Mouse (Mus musculus): ENCODE results near the gene Dpp6.
A peak's percentile ranks its signal among the peaks of the same experiment; 100 is the strongest.

The Dpp6 gene

DNA sequence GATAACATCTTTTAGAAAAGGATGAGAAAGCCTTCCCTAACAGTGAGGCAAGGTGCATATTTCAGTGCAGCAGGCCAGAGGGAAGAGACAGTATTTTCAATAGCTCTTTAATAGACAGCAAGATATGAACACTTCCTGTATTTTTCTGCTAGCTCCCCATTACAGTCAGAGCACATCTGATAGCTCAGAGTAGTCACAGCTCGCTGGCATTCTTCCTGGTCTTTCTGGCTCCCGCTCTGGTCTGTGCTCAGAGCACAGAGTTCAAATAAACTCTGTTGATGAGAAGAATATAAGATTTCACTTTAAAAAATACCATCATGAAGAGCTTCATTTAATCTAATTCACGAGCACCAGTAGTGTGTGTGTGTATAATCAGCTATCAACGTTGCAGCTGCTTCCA is 249.8 kb downstream of the Dpp6 start:
- peak; percentile 59 for DNase-seq

DNA sequence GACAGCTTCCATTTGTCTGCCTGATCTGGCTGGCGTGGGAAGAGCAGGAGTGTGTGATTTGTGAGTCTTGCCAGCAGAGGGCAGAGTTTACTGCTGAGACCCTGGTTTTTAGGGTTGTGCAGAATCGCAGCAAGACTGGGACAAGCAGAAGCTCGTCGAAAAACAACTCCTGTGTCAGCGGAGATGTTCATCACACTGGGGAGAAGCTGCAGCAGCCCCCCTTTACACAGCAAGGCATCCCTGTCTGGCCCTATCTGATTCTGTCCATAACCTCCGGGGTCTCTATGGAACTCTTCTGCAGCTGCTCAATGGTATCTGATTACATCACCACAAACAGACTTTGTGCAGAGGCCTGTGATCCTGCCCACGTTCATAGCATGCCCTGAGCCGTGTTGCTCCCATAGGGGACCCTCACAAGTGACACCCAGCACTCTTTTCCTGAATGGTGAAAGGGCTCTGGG is 258.2 kb downstream of the Dpp6 start:
- DNase-seq, result peak; percentile 81

DNA sequence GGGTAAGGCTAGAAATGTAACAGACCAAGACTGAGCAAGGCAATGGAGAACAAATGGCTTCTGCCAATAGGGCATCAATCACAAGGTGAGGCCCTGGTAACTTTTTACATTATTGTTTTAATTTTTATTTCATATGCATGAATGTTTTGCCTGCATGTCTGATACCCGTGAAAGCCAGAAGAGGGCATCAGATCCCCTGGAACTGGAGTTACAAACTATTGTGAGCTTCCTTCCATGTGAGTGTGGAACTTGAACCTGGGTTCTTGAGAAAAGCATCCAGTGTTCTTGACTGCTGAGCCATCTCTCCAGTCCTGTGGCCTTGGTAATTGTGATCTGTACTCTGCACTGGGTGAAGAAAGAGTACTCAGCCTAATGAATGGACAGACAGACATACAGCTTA is 259.0 kb downstream of the Dpp6 start:
- DNase-seq, result peak; percentile 56

DNA sequence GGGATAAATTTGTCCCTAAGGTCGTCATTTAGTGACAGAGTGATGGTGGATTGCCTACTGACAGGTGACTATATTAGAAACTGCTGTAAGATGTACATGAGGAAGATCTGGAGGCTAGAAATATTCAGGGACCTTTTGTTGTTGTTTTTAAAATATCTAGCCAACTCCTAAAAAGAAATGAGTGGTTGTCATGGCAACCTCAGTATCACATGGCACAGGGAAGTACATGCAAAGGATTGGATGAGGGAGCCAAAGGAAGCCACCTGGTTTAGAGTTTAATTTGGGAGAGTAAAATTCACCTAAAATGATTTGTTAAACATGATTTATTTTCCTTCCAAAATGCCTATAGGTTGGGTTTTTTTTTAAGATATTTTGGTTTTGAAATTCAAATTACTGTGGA is 260.8 kb downstream of the Dpp6 start:
- DNase-seq, result no peak

DNA sequence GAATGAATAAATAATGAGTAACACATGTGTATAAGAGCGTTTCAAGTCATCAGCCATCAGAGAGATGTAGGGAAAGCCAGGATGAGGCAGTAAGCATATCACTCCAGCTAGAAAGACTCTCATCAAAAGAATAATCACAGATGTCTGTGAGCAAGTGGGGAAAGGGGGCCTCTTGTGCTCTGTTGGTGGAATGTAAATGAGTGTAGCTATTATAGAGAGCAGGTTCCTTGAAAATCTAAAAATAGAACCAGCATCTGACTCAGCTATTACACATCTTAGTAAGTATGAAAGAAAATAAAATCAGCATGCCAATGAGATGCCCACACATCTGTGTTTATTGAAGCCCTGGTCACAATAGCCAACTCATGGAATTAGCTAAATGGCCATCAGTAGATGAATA is 264.3 kb downstream of the Dpp6 start:
- no peak for DNase-seq

DNA sequence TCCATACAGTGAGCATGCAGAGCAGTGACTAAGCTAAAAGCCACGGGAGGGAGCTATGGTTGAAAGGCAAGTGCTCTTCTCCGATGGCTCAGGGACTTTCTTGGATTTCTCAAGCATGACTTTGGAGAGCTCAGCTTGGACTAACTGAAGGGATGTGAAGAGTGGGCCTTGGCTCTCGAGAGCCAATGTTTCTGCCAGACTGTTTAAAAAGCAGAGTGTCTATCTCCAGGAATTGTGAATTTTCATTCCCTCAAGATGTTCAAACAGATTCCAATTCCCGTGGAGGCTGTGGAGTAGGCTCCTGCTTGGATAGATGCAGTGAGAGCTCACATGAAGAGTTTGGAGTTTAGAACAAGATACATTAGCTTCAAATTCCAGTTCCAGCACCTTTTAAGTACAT is 266.8 kb downstream of the Dpp6 start:
- no peak for DNase-seq

DNA sequence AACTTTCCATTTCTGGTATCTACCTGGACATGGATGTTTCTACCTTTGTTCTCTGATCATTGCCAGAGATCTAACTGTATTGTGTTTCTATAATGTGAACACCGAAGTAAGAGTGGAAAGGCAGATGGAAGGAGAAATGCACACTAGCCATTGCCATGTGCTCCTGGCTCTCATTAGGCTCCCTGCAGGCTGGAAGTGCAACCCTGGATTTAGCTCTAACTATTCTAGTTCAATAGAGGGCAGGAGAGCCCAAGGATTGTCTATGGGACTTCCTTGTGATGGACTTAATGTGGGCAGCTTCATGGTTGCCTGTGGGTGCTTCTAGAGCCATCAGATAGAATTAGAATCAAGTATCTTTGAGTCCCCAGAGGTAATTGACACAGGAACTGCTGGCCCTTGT is 291.2 kb downstream of the Dpp6 start:
- peak; percentile 68 for DNase-seq

DNA sequence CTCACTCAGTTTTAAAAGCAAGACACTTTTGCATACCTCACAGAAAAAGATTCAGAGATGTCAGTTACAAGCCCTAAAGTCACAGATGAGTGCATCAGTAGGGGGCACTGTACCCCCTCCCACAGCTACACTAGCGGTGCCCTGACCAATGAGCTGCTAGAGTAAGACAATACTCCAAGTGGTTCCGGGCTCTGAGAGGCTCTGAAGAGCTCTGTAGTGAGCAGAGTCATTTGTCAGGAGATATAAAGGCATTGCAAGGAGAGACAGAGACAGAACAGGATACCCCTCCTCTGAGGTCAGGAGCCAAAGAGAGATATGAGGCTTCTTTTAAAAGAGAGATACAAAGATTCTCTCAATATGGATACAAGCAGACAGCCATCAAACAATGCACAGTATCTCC is 305.5 kb downstream of the Dpp6 start:
- DNase-seq, result no peak

DNA sequence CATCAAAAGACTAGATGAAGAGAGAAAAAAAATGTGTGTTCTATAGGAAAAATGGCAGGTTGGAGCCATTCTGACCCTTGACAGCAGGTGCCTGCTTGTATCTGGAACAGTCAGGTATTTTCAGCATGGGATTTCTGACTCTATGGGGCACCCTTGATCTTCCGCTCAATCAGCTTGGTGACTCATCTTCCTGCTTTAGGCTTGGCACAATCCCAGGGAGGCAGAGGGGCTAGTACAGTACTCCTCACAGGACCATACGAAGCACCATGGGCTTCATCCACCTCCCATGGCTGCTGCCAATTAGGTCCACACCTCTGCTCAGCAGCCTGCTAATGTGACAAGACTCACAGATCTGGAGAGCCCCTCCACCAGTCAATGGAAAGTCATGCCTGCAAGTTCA is 305.9 kb downstream of the Dpp6 start:
- peak; percentile 76 for DNase-seq

DNA sequence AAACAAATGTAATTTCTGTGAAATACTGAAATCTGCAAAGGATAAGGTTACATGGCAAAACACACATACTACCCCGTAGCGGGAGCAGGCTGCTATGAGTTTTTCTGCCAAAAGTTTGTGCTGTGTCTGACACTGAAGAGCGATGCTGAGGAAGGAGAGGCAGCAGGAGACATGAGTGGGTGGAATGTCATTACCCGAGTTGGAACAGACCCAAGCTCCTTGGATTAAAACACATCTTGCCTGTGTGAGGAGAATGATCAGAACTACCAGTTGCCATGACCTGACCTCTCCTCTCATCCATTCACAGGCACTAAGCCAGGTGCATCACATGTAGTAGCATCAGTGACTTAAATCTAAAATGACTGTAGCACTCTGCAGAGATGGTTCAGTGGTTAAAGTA is 309.0 kb downstream of the Dpp6 start:
- DNase-seq, result peak; percentile 86

DNA sequence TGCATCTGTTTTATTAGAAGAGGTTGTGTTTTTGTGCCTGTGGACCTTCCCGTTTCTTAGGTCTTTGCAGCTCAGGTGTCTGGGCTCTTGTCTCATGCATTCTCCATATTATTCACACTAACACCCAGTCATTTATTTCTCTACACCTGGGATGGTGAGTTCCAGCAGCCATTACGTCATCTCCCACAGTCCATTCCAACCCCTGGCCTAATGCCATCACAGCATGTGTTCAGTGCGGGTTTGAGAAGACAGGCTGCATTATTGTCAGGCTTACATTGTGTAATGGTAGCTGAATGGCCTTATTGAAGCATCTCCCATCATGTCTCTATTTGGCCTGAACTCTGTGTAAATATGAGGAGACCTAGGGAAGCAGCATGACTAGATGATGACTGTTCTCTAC is 316.2 kb downstream of the Dpp6 start:
- peak; percentile 85 for DNase-seq

DNA sequence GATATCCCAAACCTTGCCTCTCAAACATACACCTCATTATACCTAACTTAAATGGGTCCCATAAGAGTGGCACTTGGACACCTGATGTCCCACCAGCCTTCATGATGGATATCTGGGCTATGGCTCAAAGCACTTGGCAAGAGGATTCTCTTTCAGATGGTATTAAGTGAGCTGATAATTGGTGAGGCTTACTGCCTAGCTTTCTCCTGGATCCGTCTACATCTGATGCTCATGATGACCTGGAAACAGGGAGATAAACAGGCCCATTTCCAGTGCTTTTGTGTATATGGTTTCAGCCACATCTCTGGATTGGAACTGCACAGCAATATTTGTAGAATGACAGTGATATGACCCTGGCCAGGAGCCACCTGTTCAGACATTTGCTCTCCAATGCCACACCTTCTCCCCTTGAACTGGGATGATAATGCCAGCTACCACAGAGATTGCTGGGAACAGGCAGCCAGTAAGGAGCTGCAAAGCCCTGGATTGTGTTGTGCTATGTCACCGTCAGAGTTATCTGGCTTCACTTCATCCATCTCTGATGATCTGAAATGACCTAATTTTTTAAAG is 317.5 kb downstream of the Dpp6 start:
- peak; percentile 58 for DNase-seq

DNA sequence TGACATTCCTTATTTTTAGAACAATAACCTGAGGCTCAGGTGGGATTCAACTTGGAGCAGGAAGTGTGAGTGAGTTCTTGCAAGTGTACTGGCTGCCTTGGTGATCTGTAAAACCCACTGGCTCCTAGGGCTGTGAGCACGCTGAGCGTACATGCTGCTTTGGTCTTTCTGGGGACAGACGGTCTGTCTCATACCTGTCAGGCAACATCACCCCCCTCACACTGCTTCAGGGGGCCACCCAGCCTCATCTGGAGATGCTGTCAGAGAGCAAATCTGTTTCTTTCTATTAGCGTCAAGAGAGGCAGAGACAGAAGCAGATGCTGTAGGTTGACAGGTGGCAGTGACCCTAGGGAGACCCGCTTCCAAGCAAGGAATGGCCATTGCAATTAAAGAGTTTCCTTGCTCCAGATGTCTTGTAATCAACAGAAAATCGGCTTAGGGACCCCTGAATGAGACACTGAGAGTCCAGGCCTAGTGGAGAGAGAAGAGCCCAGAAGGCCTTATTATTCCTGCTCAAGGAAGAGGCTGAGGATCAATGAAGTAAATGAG is 330.5 kb downstream of the Dpp6 start:
- DNase-seq, result no peak

DNA sequence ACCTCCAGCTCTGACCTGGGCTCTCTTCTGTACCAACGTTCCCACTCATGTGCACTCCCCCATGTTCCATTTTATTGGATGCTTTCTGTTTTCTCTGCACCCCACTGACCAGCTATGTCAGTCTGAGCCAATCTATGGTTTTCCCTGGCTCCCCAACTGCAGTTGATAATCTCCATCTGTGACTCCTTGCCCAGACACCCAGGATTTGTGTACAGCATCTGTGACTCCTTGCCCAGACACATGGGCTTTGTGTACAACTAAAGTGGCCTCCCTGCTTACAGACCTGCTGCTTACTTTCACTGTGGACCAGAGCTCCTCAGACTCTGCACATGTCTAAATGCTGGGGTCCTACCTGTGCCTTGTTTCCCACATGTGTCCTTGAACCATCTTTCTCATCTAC is 334.0 kb downstream of the Dpp6 start:
- DNase-seq, result peak; percentile 50

DNA sequence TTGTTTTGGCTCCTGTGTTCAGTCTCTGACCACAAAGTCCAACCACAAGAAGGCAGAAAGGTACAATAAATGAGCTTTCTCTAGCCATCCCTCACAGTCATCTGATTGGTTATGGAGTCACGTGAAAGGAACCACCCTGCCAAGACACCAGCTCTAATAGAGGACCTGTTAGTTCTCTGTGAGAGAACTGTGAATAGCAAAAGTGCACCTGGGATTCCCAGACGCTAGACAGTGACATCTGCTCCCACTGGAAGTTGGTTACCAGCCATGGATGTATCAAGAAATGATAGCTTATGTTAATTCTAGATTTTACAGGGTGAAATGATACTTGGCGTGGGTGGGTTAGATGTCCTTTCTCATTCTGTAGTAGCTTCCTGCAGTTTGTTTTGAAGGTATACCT is 338.7 kb downstream of the Dpp6 start:
- DNase-seq, result peak; percentile 58

DNA sequence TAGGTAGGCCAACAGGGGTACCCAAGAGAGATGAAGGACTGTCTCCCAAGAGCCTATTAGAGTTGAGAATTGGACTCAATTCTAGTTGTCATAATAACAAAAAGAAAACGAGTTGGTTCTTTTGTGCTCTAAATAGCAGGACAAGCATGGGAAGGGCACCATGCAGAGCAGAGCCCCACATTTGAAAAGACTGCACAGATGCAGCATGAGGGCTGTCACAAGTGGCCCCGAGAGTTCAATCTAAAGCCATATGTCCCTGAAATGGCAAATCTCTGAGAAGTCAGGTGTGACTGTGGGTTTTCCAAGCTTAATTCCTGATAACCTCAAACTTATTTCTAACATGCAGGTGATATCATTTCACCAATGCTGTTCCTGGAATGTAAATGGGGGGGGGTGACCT is 339.4 kb downstream of the Dpp6 start:
- DNase-seq, result peak; percentile 72

DNA sequence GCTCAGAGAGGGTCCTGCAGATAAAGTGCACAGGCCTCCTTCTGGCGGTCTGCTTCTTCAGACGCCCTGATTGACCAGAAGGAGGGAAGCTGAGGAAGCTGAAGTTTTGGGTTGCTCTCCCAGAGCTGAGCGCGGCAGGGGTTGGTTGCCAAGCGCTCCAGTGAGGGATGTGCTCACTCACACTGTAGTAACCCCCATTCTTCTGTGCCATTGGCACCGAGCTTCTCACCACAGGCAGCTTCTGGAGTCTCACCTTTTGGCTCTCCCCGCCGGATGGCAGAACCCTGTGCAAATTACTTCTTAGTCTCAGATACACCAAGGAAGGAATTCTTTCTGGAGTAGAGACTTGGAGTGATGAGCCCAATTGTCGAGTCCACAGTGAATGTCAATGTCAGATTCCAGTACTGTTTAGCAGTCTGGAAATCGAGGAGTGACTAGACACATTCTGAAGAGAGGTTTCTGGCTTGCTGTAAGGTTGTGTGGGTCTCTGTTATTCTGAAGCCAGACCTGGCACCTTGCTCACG is 344.2 kb downstream of the Dpp6 start:
- peak; percentile 56 for DNase-seq

DNA sequence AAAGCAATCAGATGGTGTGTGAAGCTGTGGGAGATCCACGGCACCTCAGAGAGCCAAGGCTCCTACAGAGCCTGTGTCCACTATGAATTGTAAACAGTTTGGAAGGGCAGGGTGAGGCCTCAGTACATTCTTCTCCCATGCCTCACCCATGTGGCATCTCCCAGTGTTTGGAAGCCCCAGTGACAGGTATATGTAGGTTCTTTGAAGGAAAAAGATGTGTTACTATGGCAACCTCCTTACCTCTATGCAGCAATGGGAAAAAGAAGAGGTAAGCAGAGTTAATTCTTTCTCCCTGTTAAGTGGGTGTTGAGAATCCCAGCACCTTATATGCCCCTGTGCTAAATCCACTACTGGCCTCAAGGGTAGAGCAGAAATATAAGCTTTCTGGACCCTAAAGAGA is 351.5 kb downstream of the Dpp6 start:
- DNase-seq, result no peak

DNA sequence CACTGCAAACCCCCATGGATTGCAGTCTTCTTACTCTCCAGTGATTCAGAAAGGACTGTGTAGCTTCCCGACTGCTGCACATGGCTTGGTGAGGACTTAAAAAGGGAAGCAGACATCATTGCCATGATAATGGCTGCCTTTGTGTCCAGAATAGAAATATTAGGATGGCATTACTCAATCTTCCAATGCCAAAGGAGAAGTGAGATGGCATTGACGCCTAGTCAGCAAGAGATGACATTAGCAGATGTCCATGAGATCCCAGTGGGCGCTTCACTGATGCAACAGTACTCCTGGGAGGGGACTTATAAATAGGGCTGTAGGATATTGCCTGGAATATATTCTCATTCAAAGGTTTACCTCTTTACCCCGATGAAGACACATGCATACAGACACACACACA is 368.0 kb downstream of the Dpp6 start:
- no peak for DNase-seq

DNA sequence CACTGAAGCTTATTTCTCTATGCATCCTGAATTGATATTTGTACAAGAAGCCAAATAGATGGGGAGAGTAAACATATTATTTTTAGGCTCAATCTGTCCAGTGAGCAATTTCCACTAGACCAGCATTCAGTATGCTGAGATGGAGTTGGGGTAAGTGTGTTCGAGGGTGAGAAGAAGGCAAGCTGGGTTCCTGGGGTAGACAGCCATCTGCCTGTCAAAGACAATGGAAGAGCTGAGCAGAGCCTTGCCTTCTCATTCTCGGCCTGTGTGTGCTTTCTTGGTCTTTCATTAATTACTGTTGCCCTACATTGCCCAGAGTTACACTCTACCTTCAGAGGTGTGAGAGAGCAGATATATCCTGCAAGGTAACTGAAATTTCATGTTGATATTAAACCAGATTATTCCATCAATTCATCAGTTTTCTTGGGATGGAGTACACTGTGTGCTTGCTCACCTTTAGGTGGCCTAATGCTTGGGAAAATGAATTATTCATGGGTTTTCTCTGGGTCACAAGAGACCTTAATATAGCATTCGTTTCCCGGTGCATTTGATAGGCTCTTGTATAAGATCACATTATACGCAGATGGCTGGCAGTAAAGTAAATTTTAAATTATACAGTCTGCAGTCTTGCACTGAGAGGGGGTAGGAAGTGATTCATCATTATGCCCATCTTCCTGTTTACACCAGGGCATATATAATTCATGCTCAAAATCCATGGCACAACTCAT is 374.4 kb downstream of the Dpp6 start:
- DNase-seq, result no peak

DNA sequence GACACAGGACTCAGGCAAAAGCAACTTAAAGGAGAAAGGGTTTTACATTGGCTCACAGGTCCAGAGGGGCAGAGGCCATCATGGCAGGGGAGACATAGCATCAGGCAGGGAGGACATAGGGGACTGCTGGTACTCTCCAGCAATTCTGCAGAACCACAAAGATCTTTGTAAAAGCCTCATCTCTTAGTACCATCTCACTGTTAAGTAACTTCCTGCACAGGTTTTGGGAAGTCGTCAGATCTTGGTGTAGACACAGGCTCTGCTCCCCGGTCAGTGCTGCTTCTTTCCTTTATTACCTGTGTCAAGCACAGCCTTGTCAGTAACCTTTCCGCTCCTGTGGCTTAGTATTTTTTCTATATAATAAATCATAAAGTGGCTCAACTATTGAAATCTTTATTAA is 377.2 kb downstream of the Dpp6 start:
- no peak for DNase-seq

DNA sequence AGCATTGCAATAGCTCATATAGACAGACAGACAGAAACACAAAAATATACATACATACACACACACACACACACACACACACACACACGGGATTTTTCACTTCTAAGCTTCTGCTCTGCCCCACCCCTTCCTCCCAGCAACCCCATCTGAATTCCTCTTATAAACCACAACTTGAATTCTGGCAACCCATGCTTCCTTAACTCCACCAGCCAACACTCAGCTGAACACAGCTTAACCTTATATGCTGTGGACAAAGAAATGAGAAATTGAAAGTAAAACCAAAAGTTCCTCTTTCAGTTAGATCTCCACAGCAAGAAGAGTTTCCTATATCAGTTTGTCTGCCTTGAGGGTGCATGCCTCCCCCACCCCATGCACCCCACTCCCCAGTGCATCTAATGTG is 378.0 kb downstream of the Dpp6 start:
- no peak for DNase-seq

DNA sequence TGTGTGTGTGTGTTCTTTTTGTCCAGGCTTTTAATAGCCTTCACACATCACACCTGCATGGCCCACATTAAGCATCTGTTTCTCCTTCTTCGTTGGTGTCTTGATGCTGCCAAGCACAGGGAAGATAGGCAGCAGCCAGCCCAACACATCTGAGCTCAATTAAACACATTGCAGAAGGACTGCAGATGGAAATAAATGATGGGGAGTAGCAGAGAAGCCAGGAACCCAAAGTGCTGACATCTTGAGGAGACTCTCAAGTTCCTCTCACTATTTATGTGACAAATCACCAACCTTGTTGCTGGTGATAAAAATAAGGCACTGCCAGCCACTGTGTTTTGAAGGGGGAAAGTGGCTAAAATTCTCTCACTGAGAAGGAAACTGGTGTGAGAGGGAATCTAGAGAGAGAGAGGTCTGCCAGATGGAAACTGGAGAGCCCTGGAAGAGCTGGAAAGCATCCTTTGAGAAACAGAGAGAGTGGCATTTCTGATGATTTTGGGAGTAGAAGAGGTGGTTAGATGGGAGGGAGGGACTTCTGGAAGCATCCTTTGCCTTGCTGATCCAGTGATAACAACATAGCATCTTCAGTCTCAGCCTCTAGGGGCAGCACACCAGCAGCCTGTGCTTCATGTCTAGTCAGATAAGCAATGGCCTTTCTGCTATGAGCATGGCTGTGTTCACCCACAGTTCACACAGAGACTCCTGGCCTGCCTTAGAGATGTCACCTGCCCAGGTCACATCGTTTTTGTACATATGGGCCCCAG is 383.8 kb downstream of the Dpp6 start:
- DNase-seq, result no peak

DNA sequence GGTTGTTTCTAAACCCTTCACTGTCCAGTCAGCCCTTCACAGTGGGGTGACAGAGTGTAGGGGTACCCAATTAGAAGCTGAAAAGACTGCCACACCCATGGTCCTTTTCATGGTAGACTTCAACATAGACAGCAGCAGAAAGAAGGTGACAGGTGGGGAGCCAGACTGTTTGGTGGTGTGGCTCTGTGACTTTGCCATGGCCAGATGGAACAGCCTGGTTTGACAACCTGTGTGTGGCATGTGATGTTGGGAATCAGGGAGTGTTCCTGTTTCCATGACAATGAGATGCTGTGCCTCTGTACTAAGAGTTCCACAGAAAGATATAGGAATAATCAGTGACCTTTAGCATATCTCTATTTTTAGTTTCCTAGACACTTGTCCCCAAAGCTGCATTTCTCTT is 386.1 kb downstream of the Dpp6 start:
- DNase-seq, result peak; percentile 76

Data from cerebellum, adult 9-10 months (tissue).